Mouse (Mus musculus): ENCODE measurements at regions not wholly inside any gene's neighbourhood (a gene's known extent, or its start where the extent isn't known, plus 50 kb on each side); places are given as distances from the start of the nearest gene placed in this dataset.

DNA sequence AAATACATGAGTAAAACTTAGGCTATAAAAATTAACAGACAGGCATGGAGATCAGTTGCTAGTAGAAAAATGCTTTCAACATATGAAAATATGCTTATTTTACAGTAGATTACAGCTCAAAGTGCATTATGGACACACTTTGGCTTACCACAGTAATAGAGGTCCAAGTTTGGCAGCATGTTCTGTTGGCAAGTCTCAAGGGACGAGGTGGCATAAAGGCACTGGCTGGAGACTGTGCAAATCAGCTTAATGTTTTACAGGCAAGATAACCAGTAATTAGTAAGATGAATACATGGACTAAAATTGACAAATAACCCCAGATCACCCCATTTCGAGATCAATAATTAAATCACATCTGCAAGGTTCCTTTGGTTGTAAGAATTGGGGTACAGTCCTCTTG is 68.0 kb upstream of the Tmem26 start:
- TF ChIP-seq CTCF (IDR thresholded peaks at IDR 0.05; ENCODE audit: borderline replicate concordance, control insufficient read depth, extremely low read depth, insufficient read depth, low read length, poor library complexity) (no peak), POLR2A (IDR thresholded peaks at IDR 0.05; ENCODE audit: control insufficient read depth, extremely low read depth, insufficient read depth, low read length, poor library complexity) (no peak)

Measured in thymus, adult 2 months (tissue).